In the genomic region with DNA sequence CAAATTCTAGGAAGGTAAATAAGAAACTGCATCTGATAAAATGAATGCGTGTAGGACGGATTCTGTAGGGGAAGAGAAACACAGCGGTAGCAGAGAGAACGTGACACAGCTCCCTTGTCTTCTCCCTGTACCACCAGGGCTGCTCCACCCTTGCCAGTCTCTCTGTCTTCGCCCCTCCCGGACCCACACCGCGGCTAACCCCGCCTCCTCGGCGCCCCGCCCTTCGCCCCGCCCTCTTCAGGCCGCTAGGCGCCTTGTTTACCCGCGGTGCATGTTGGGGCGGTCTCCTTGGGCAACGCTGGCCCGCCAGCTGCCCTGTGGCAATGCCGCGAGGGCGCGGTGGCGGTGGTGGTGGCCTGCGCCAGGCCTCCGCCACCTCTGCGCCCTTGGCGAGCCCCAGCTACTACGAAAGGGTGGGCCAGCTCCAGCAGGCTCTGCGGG, we compare ENCODE assay signal across 8 mouse cellular contexts. TPM values are rescaled to one million over a fixed set of nuclear protein-coding genes. Genes with fewer than 3 reads are reported as not detected.
DNase-seq lines count a peak whose midpoint lies in the region; ATAC-seq and TF ChIP-seq lines count a peak whose summit lies in the region.

A gene (plus strand): TSS at position 266 of the 441 bp plus-strand sequence.

- WGBS in hindbrain, embryonic 12.5 days: under 1% methylated on average over 32 of the region's 32 CpGs

- POLR2A ChIA-PET in Patski (lab: Charles Lee): interaction anchor here (1.1 kb wide), 1 partner anchor 103 kb away, joined by 7 read pairs; no protein-coding TSS in a partner anchor

- H3K36me3 ChIP-seq in hindbrain, embryonic 12.5 days: no peaks in the 10 kb centered on the region

- H3K4me2 ChIP-seq in hindbrain, embryonic 12.5 days (replicated peaks): peak within 1 kb of the TSS; percentile 66

- CTCF ChIA-PET in Patski (lab: Charles Lee): interaction anchor here (1.0 kb wide), 1 partner anchor 17 kb away, joined by 4 read pairs; no protein-coding TSS in a partner anchor

- in situ Hi-C loops in Patski (cut with MboI; ENCODE audit: low pct_unique_long_range_greater_than_20kb): no loop called here

- H3K4me1 ChIP-seq in hindbrain, embryonic 12.5 days: no peaks in the 10 kb centered on the region

- peak within 1 kb of the TSS; percentile 84 for H3K9ac ChIP-seq in hindbrain, embryonic 12.5 days

- H3K9me3 ChIP-seq in hindbrain, embryonic 12.5 days (replicated peaks): no peaks in the 10 kb centered on the region

- H3K27me3 ChIP-seq in Patski: no peaks in the 10 kb centered on the region
- peaks cover 3% of the 10 kb centered on the region for H3K27me3 ChIP-seq in hindbrain, embryonic 12.5 days

- DNase-seq in Patski (ENCODE audit: low read depth, low spot score): peak; percentile 41
- peak; percentile 97 to 98 for DNase-seq in cerebellum, postnatal 10 days
- DNase-seq in frontal cortex, postnatal 10 days (ENCODE audit: low spot score in 2 of 2): peak; percentile 83 to 87
- peak; percentile 83 to 89 for DNase-seq in layer of hippocampus, postnatal 14 days (ENCODE audit: low spot score in 2 of 2)
- peak; percentile 96 for DNase-seq in lung, postnatal 10 days
- peak; percentile 92 for DNase-seq in ovary, postnatal 14 days (ENCODE audit: low spot score)
- peak; percentile 94 to 96 for DNase-seq in thymus, postnatal 10 days (ENCODE audit: low spot score in 2 of 2)

- peak within 1 kb of the TSS; percentile 77 for H3K27ac ChIP-seq in hindbrain, embryonic 12.5 days

- peak; percentile 99 for ATAC-seq in Patski
- ATAC-seq in hindbrain, embryonic 12.5 days (ENCODE audit: low FRiP score): peak; percentile 99

- H3K4me3 ChIP-seq in hindbrain, embryonic 12.5 days: peak within 1 kb of the TSS; percentile 87

- TF ChIP-seq CTCF in Patski (IDR thresholded peaks at IDR 0.05): no peak

RNA-seq across cellular contexts. Expression of the gene that starts here (rescaled TPM):
- 50.6 TPM for polyA plus RNA-seq in Patski (2021)
- polyA plus RNA-seq in hindbrain, embryonic 12.5 days (2016; fragmentation: Nextera tagmentation; extraction: Ambion mirVana): 27.6 and 33.2 TPM in 2 replicates
- 10 to 100 TPM; 15.7 to 16.6 TPM for total RNA-seq in layer of hippocampus, postnatal 14 days (2021)

Comparison
In these comparisons a context has a peak if more than half of its experiments do, and no peak if none do; other contexts are left out.
1. Peak in every context shown above with its lines: DNase-seq, ATAC-seq, H3K4me3 ChIP-seq and H3K27ac ChIP-seq.
2. DNase-seq: peak in every context shown above with its lines; median percentile 98 in cerebellum, postnatal 10 days; 96 in lung, postnatal 10 days; 95 in thymus, postnatal 10 days; 92 in ovary, postnatal 14 days; 86 in layer of hippocampus, postnatal 14 days; 85 in frontal cortex, postnatal 10 days; 41 in Patski.